Mouse (Mus musculus): ENCODE measurements at regions not wholly inside any gene's neighbourhood (a gene's known extent, or its start where the extent isn't known, plus 50 kb on each side); places are given as distances from the start of the nearest gene placed in this dataset.

DNA sequence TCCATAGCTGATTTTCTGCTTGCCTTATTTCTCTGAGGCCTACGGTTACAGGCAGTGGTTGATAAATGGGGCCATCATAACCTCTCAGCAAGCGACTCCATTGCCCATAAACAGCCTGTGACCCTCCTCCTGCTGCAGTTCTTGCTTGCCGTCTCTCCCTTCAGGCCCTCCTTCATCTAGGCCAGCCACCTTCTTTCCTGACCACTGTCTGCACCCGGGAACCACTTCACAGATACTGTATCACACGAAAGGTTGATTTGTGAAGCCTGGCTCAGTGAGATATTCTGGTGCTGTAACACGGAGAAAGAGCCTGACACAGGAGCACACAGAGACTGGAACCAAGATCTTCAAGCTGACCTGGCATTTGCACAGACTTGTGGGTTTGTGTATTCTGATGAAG, 294.1 kb downstream of the Epha4 start:
- no peak for TF ChIP-seq CTCF (IDR thresholded peaks at IDR 0.05; ENCODE audit: insufficient read depth, low read length)
- no peak for TF ChIP-seq POLR2A (IDR thresholded peaks at IDR 0.05; ENCODE audit: borderline replicate concordance, extremely low read depth, low read depth, low read length)
